Mouse (Mus musculus): ENCODE results near the gene Dmkn. TPM values are rescaled to one million over a fixed set of nuclear protein-coding genes. Genes with fewer than 3 reads are reported as not detected.
A peak's percentile ranks its signal among the peaks of the same experiment; 100 is the strongest.
"Not testable (repeated sequence)": the region's sequence is repeated elsewhere in the genome, so short reads cannot be mapped to it uniquely, and the experiment has no call there.

Dmkn gene
- polyA plus RNA-seq (2015; fragmentation: Nextera tagmentation; extraction: Ambion mirVana) = 5.4 and 5.9 TPM in 2 replicates

- WGBS = 60% methylated on average over 5 of the region's 5 CpGs
Measured at GRCm38 (mm10) chr7:30763456-30763855, at the start of gene Dmkn. Dmkn (plus strand) TSS chr7:30763756.

DNA sequence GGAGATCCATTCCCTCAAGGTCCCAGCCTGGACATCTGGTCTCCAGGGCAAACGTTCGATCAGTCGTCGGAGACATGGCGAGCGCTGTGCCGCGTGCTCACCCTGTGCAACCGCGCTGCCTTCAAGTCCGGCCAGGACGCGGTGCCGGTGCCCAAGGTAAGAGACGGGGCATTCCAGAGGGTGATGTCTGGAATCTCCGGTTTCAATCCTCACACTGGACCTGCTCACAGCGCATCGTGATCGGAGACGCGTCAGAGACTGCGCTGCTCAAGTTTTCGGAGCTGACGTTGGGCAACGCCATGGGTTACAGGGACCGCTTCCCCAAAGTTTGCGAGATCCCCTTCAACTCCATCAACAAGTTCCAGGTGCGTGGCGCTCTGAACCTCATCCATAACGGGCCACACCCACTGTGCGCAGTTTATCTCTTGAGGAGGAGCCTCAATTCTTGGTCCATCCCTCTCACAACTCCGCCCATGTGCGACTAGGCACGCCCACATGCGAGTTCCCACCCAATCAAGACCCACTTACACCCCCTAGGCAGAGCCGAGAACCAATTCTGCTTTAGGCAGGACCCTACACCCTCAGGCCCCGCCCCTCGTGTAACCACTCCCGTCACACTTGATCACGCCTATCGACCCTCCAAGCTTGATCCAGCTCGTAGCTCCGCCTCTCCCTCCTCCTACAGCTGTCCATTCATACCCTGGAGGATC is 46.4 kb upstream of the Dmkn start:
- no peaks in the 10 kb centered on the region for H3K36me3 ChIP-seq
- peak overlapping the region; percentile 64 for H3K4me2 ChIP-seq
- H3K27ac ChIP-seq = no peak overlapping the region
- peaks cover 26% of the 10 kb centered on the region for H3K27me3 ChIP-seq
- no peaks in the 10 kb centered on the region for H3K9me3 ChIP-seq
- peaks cover 12% of the 10 kb centered on the region for H3K4me1 ChIP-seq
- 2% methylated on average over 43 of the region's 43 CpGs for WGBS
- peak overlapping the region; percentile 19; the same call in 1 of the 2 replicates for H3K9ac ChIP-seq
- ATAC-seq (ENCODE audit: borderline replicate concordance, extremely low read depth, low FRiP score, low TSS enrichment) = peak; percentile 94
- peak overlapping the region; percentile 33 for H3K4me3 ChIP-seq

More at GRCm38 (mm10) chr7:30763456-30763855, at the start of gene Dmkn:
- no peak within 1 kb of the TSS for H3K9ac ChIP-seq
- no peak within 1 kb of the TSS for H3K4me3 ChIP-seq
- H3K36me3 ChIP-seq = no peaks in the 10 kb centered on the region
- H3K9me3 ChIP-seq = no peaks in the 10 kb centered on the region
- no peak for ATAC-seq (ENCODE audit: borderline replicate concordance, extremely low read depth, low FRiP score, low TSS enrichment)
- no peak within 1 kb of the TSS for H3K27ac ChIP-seq
- peaks cover 9% of the 10 kb centered on the region for H3K4me1 ChIP-seq
- H3K4me2 ChIP-seq = no peak within 1 kb of the TSS
- no peaks in the 10 kb centered on the region for H3K27me3 ChIP-seq

GRCm38 (mm10) chr7:30717716-30718046 is 45.9 kb upstream of the Dmkn start:
- peaks cover 12% of the 10 kb centered on the region for H3K4me1 ChIP-seq
- H3K9ac ChIP-seq = no peak overlapping the region
- WGBS = 11% methylated on average over 14 of the region's 14 CpGs
- no peak for ATAC-seq (ENCODE audit: borderline replicate concordance, extremely low read depth, low FRiP score, low TSS enrichment)
- H3K36me3 ChIP-seq = no peaks in the 10 kb centered on the region
- peak overlapping the region; percentile 33 for H3K4me3 ChIP-seq
- no peak overlapping the region for H3K27ac ChIP-seq
- peaks cover 26% of the 10 kb centered on the region for H3K27me3 ChIP-seq
- H3K9me3 ChIP-seq = no peaks in the 10 kb centered on the region
- peak overlapping the region; percentile 64 for H3K4me2 ChIP-seq

- Histone ChIP-seq H3K4me3 (no peak overlapping the region), H3K9me3 (no peaks in the 10 kb centered on the region), H3K27ac (no peak overlapping the region), H3K4me1 (peaks cover 12% of the 10 kb centered on the region), H3K36me3 (no peaks in the 10 kb centered on the region), H3K9ac (no peak overlapping the region), H3K27me3 (peaks cover 26% of the 10 kb centered on the region), H3K4me2 (no peak overlapping the region)
- WGBS = 86% methylated on average over 5 of the region's 5 CpGs
- no peak for ATAC-seq (ENCODE audit: borderline replicate concordance, extremely low read depth, low FRiP score, low TSS enrichment)
Measured at GRCm38 (mm10) chr7:30719669-30720068, 43.9 kb upstream of the Dmkn start.

DNA sequence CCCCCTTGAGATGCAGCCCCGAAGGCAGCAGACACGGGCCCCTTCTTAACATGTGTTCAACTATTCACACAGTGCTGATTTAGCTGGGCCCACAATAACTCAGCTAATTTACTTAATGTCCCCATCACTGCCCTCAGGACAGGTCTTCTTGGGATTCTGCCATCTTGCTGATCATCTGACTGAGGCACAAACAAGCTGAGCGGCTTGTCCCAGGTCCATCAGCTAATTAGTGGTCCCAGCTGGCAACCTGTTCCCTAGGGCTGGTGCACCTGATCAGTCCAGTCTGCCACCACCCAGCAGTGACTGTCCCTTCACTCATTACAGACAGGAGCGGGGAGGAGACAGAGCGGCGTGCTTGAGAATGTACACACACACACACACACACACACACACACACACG is 42.3 kb upstream of the Dmkn start:
- Histone ChIP-seq H3K27ac (no peak overlapping the region), H3K9ac (no peak overlapping the region), H3K9me3 (no peaks in the 10 kb centered on the region), H3K4me3 (no peak overlapping the region), H3K4me1 (peaks cover 12% of the 10 kb centered on the region), H3K4me2 (no peak overlapping the region), H3K36me3 (no peaks in the 10 kb centered on the region), H3K27me3 (peaks cover 19% of the 10 kb centered on the region)
- 82% methylated on average over 7 of the region's 7 CpGs for WGBS
- ATAC-seq (ENCODE audit: borderline replicate concordance, extremely low read depth, low FRiP score, low TSS enrichment) = no peak

DNA sequence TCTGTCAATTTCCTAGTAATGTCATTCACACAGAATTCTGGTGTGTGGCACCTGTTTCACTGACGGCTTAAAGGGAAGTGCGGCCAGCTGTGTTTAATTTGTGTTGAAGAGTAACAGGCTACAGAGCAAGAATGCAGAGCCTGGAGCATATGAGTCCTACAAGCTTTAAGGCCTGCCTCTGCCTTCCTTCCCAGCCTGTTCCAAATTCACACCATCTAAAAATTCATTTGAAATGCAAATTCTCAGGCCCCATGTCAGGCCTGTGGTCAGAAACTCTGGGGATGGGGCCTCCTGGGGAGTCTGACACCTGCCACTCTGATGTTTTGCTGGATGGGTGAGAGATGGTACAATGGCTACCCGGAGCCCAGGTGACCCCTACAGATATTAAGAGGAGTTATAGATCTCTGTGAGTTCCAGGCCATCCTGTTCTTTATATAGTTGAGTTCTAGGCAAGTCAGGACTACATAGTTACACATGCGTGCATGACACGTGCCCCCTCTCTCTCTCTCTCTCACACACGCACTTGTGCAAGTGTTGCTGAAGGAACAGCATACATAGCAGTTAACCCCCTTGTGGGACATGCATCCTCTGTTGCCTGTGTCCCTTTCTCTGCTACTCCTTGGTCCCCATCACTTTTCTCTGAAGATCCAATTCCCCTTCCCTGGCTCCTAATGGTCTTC is 40.1 kb upstream of the Dmkn start:
- H3K27ac ChIP-seq = no peak overlapping the region
- H3K9me3 ChIP-seq = no peaks in the 10 kb centered on the region
- H3K4me1 ChIP-seq = peaks cover 5% of the 10 kb centered on the region
- WGBS = 57% methylated on average over 6 of the region's 6 CpGs
- ATAC-seq (ENCODE audit: borderline replicate concordance, extremely low read depth, low FRiP score, low TSS enrichment) = no peak
- no peak overlapping the region for H3K4me3 ChIP-seq
- H3K36me3 ChIP-seq = peaks cover 4% of the 10 kb centered on the region; the same call in 1 of the 2 replicates
- no peaks in the 10 kb centered on the region for H3K27me3 ChIP-seq
- no peak overlapping the region for H3K4me2 ChIP-seq
- no peak overlapping the region for H3K9ac ChIP-seq

GRCm38 (mm10) chr7:30728214-30728613 is 35.3 kb upstream of the Dmkn start:
- Histone ChIP-seq H3K36me3 (peaks cover 9% of the 10 kb centered on the region), H3K4me2 (peak overlapping the region; percentile 76), H3K9ac (peak overlapping the region; percentile 81), H3K4me3 (peak overlapping the region; percentile 76), H3K4me1 (peaks cover 16% of the 10 kb centered on the region), H3K27me3 (no peaks in the 10 kb centered on the region), H3K9me3 (no peaks in the 10 kb centered on the region), H3K27ac (no peak overlapping the region)
- 66% methylated on average over 6 of the region's 6 CpGs for WGBS
- ATAC-seq (ENCODE audit: borderline replicate concordance, extremely low read depth, low FRiP score, low TSS enrichment) = no peak

DNA sequence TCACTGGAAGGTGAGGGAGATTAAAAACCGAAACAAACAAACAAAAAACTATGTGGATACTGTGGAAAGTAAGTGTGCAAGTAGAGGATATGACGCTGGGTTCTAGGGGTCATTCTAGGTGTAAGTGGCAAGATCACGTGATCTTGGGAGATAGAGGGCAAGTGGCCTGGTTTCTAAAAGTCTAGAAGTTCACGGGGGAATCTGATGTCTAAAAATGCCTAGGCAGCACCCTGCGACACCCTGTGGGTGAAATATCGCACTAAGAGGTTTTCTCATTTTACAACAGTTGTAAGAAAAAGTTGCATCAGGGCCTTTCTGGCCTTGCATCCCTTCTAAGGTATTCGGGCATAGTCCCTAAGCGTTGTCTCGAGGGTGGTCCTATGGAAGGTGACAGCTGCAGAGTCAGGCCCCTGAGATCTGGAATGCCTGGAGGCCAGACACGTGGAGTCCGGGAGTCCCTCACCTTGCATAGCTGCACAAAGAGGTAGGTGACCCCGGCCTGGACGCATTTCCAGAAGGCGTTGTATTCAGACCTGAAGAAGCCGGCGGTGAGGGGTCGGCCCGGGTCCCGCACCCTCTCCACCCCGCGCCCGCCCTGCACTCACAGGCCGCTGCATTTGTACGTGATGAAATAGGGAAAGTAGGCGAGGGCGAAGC is 34.7 kb upstream of the Dmkn start:
- peak overlapping the region; percentile 81 for H3K9ac ChIP-seq
- no peak overlapping the region for H3K27ac ChIP-seq
- peaks cover 9% of the 10 kb centered on the region for H3K36me3 ChIP-seq
- WGBS = 6% methylated on average over 26 of the region's 26 CpGs
- peaks cover 16% of the 10 kb centered on the region for H3K4me1 ChIP-seq
- H3K4me2 ChIP-seq = peak overlapping the region; percentile 76
- H3K27me3 ChIP-seq = no peaks in the 10 kb centered on the region
- peak overlapping the region; percentile 76 for H3K4me3 ChIP-seq
- ATAC-seq (ENCODE audit: borderline replicate concordance, extremely low read depth, low FRiP score, low TSS enrichment) = peak; percentile 43; the same call in 1 of the 2 replicates
- H3K9me3 ChIP-seq = no peaks in the 10 kb centered on the region

- H3K27me3 ChIP-seq = no peaks in the 10 kb centered on the region
- peak within 1 kb of the TSS; percentile 81 for H3K9ac ChIP-seq
- peaks cover 9% of the 10 kb centered on the region for H3K36me3 ChIP-seq
- H3K4me1 ChIP-seq = peaks cover 16% of the 10 kb centered on the region
- no peaks in the 10 kb centered on the region for H3K9me3 ChIP-seq
- peak within 1 kb of the TSS; percentile 60 for H3K27ac ChIP-seq
- ATAC-seq (ENCODE audit: borderline replicate concordance, extremely low read depth, low FRiP score, low TSS enrichment) = peak; percentile 97
- WGBS = under 1% methylated on average over 60 of the region's 60 CpGs
- H3K4me2 ChIP-seq = peak within 1 kb of the TSS; percentile 76
- H3K4me3 ChIP-seq = peak within 1 kb of the TSS; percentile 76
Measured at GRCm38 (mm10) chr7:30729396-30730063, 34.0 kb upstream of the Dmkn start, which contains the start of gene Tmem147. Tmem147 (minus strand) TSS chr7:30729540.

GRCm38 (mm10) chr7:30730064-30730722 is 33.4 kb upstream of the Dmkn start:
- 22% methylated on average over 14 of the region's 22 CpGs for WGBS

GRCm38 (mm10) chr7:30736211-30736610 is 27.3 kb upstream of the Dmkn start:
- Histone ChIP-seq H3K9ac (no peak overlapping the region), H3K9me3 (no peaks in the 10 kb centered on the region), H3K4me2 (no peak overlapping the region), H3K4me1 (no peaks in the 10 kb centered on the region), H3K4me3 (no peak overlapping the region), H3K36me3 (peaks cover 17% of the 10 kb centered on the region), H3K27ac (no peak overlapping the region), H3K27me3 (no peaks in the 10 kb centered on the region)
- ATAC-seq (ENCODE audit: borderline replicate concordance, extremely low read depth, low FRiP score, low TSS enrichment) = no peak
- WGBS = 88% methylated on average over 3 of the region's 3 CpGs

More at GRCm38 (mm10) chr7:30730064-30730722, 33.4 kb upstream of the Dmkn start:
- H3K4me1 ChIP-seq = peaks cover 16% of the 10 kb centered on the region
- peak overlapping the region; percentile 81 for H3K9ac ChIP-seq
- not testable (repeated sequence) for ATAC-seq (ENCODE audit: borderline replicate concordance, extremely low read depth, low FRiP score, low TSS enrichment); H3K27me3 ChIP-seq; H3K36me3 ChIP-seq; H3K9me3 ChIP-seq
- peak overlapping the region; percentile 60 for H3K27ac ChIP-seq
- H3K4me3 ChIP-seq = peak overlapping the region; percentile 76
- peak overlapping the region; percentile 76 for H3K4me2 ChIP-seq
